Mouse (Mus musculus) ZHBTc4 (cell line): ENCODE measurements around the gene Arhgap10.
A peak's percentile ranks its signal among the peaks of the same experiment; 100 is the strongest.

Source experiments
- DNase-seq: peaks from one replicate; pipeline ENCODE4 v3.0.0-alpha.2; 2011; ENCODE audit warnings: low read depth, low spot score

Arhgap10 gene

DNA sequence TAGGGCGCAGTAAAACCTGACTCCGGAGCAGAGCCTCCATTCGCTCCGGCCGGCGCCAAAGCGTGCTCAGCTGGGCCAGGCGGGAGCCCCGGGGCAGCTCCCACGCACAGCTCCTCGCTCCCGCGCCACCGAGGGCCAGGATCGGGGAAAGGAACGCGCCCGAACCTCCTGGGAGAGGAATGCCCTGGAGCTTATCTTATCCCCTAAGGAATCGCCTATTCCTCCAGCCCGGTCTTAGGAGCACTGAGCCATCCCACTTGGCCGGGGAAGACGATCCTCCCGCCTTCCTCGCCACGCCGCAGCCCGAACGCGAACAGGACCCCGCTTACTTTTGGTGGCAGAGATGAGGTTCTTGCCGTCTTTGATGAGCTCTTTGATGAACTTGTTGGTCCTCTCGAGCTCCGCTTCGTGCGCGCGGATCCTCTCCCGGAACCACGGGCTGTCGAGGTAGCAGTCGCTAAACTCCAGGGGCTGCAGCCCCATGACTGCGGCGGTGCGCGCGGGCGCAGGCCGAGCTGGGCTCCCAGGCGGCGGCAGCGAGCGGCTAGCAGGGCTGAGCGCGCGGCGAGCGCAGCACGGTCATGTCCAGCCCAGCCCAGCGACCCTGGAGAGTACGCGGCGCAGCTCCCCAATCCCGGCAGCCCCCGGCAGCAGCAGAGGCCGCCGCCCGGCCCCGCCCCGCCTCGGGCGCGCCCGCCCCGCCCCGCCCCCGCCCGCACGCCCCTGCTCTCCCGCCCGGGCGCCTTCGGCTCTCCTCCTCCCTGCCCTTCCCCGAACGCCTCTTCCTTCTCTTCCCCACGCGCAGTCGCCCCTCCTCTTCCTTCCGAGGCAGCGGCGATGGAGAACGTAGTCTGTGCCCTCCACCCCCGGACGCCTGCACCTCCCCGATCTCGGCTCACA is at the start of gene Arhgap10:
Gene Arhgap10 (minus strand): TSS at position 653 of the 900 bp plus-strand sequence.
- DNase-seq, result peak; percentile 84

DNA sequence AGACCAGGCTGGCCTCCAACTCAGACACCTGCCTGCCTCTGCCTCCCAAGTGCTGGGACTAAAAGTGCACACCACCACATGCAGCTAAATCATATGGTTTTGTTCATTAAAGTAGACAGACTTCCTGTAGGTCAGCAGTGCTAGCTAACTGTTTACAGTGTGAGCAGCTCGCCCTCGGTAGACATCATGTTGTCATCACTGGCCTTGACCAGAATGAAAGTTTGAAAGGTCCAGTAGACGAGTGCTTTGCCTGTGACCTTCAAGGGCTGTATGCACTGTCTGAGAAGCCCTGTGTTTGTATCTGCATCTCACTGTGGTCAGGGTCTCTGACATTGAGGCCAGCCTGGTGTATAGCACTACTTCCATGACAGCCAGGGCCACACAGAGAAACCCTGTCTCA is 43.7 kb upstream of the Arhgap10 start:
- DNase-seq, result no peak

DNA sequence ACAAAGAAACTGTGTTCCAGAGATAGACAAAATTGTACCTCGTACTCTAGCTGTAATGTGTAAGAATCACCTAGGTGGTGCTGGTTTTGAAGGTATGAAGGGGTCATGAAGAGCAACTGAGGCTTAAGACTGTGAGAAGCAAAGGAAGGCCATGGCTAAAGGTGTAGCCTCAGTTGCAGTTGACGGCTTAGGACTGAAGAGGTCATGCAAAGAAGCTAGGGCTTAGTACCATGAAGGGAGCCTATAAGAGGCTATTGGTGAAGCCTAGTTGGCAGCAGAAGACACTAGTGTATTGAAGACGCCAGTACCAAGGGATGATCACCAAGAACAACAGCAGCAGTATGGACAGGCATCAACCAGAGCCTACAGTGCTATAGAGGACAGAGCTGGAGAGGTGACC is 34.7 kb upstream of the Arhgap10 start:
- DNase-seq, result no peak

GRCm38 (mm10) chr8:77549881-77550580 is 32.3 kb upstream of the Arhgap10 start:
- peak; percentile 48 for DNase-seq

GRCm38 (mm10) chr8:77549121-77549706 is 31.5 kb upstream of the Arhgap10 start, which contains the start of gene Prmt9:
Gene Prmt9, plus strand, starts transcription at chr8:77549397.
- DNase-seq, result peak; percentile 93

DNA sequence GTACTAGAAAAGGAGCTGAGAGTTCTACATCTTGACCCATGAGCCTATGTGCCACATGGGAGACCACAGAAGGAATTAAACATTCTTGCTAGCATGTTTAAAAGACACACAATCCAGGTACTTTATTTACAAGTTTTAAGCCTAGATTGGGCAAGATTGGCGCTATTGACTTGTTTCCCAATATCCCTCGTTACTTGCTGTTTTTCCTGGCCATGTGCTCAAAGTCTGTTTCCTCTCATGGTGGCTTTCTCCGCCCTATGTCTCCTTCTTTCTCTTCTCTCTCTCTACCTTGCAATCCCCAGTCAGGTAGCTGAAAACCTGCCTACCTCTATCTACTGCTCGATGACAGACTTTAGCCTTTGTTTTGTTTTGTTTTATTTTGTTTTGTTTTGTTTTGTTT is 27.9 kb upstream of the Arhgap10 start:
- no peak for DNase-seq

DNA sequence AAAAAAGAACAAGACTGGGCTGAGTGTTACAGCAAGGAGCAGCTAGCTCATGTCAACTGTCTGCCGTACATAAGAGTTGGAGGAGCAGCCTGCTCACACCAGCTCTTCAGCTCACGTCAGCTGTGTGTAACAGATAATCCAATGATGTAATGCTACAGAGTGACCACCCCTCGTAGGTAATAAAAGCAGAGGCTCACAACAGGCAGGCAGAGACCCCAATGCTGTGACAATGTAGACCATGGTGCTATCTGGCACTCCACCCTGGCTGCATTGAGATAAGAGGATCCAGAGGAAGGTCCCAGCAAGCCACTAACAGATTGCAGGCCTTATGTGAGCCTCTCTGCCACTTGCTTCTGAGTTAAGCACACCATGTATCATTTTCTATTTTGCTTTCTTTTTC is 26.7 kb upstream of the Arhgap10 start:
- no peak for DNase-seq

GRCm38 (mm10) chr8:77543152-77543777 is 25.5 kb upstream of the Arhgap10 start:
- DNase-seq, result no peak

GRCm38 (mm10) chr8:77538256-77538655 is 20.5 kb upstream of the Arhgap10 start:
- peak; percentile 57 for DNase-seq

GRCm38 (mm10) chr8:77536821-77537220 is 19.1 kb upstream of the Arhgap10 start:
- DNase-seq, result peak; percentile 55

DNA sequence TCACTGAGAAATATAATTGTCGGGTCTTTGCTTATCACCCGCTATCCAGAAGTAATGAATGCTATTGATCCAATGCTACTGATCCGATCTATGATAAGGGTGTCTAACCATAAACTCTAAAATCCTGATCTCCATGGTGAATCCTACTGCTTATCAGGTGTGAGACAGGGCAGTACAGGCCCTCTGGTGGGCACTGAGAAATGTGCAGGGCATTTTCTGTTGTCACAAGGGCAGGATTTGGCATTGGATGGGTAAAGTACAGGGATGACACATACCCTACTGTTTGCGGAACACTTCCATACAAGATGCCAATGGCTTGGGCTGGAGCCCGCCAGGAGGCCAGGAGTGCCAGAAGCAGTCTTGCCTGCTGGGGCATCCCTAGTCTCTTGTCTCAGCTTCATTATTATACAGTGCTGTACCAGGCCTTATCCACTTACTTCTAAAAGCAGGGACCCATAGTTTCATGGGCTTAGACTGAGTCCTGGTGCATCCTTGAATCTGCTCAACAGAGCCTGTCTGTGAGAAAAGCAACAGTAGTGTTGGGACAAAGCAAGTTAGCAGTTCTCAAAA is 17.4 kb upstream of the Arhgap10 start:
- peak; percentile 51 for DNase-seq

DNA sequence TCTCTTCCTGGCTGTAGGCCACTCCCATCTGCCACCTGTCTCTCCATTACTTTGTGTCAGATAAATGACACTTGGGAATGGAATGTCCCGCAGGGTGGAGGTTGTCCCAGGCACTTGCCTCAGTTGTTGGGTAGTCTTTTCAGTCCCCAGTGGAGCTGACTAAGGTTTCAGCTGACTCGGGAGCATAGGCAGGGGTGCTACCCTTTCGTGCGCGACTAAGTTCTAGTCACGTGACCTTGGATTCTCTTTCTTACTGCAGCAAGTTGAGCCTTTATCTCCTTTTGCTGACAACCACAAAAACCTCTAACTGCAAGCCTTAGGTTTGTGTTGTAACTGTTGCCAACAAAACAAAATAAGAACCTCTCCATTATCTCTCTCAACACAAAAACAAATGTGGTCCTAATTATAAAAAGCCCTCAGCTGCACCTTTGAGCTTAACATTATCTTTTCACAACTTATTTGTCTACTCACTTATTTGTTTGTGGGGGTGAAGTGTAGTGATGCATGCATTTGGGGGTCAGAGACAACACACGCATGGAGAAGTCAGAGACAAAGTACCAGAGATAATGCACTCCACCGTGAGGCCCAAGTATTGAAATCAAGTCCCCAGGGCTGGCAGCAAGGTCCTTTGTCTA is 16.7 kb upstream of the Arhgap10 start:
- peak; percentile 55 for DNase-seq

DNA sequence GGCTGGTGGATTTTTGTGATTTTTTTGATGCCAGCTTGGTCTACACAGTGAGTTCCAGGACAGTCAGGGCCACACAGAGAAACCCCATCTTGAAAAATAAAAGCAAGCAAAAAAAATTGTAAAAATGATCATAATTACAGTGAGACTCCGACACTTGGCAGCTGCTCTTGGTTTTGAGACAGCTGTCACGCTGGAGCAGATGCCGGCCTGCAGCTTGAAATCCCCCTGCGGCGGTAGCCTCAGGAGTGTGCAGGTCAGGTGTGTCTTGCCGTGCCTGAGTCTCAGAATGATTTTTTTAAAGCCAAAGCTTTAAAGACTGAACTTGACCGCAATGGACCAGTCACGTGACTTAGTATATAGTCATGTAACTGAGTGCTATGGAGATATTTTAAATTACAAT is 8.4 kb upstream of the Arhgap10 start:
- no peak for DNase-seq

DNA sequence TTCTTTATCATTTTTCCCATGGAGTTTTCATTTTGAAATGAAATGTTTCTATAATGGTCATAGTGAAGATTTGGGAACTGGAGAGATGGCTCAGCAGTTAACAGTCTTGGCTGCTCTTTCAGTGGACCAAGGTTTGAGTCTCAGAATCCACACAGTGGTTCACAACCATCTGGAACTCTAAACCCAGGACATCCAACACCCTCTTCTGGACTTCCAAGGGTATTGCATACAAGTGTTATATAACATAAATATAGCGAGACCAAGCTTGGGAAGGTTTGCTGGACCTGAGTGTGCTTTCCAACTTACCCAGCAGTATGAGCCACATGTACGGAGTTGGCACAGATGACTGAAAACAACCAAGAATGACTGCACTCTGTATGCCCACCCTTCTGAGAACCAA is 7.2 kb upstream of the Arhgap10 start:
- peak; percentile 27 for DNase-seq

DNA sequence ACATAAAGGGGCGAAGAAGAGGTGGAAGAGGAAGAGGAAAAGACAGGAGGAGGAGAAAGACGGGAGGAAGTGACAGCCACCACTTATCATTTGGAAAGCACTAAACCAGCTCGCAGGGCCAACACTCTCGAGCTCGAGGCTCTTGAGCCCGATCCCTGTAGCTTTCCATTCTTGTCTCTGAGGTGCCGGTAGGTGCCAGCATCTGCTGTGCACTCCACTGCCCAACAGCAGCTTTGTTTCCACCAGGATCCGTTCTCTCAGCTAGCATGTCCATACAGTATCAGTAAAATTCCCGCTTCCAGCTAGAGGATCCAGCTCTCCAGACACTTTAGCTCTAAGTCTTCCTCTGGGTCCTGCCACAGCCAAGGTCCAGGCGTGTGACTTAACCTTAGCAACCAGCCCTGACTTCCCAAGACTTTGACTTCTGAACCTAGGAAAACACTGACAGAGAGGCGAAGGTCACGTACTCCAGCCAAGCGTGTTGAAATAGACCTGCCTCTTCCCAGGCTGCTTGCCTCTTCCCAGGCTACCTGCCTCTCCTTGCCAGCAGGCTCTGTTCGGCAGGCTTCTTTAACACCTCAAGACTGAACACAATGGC is 6.4 kb upstream of the Arhgap10 start:
- no peak for DNase-seq

DNA sequence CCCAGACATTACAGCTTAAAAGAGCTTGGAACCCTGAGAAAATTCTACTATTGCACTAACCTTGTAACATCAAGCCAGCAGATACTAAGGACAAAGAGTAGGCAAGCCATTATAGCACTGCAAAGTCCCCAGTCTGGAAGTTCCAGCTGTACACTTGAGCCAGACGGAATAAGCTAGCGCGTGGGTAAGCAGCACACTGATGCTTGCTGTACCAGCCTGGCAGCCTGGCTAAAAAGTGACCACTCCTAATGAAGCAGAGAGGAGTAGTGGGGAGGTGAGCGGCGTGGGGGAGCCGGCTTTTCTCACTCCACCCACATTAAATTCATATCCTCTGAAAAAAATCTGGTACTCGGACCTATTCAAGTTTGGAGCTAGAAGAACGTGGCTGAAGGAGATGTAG is 5.2 kb upstream of the Arhgap10 start:
- no peak for DNase-seq

- DNase-seq, result no peak
These were observed 3.5 kb upstream of the Arhgap10 start for GRCm38 (mm10) chr8:77521028-77521785.

DNA sequence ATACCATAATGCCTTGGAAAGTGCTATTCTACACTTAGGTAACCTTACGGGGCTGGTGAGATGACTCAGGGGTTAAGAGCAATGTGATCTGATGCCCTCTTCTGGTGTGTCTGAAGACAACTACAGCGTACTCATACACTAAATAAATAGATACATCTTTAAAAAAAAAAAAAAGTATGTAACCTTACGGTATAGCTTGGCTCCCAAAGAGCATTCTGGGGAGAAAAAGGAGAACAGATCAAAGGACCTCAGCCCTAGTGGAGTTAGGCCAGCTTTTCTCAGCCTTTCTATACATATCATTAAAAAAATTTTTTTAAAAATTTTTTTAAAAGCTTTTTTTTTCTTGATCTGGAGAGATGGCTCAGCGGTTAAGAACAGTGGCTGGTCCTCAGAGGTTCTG is 2.8 kb upstream of the Arhgap10 start:
- no peak for DNase-seq

- no peak for DNase-seq
These were observed 705 bp upstream of the Arhgap10 start for GRCm38 (mm10) chr8:77518201-77519115.
